Mouse (Mus musculus) erythroid progenitor cell, adult 5-6 weeks (primary cell): Measurements from ENCODE around the gene Tdpoz3. TPM values are rescaled to one million over a fixed set of nuclear protein-coding genes. Genes with fewer than 3 reads are reported as not detected.
"Not testable (repeated sequence)": the region's sequence is repeated elsewhere in the genome, so short reads cannot be mapped to it uniquely, and the experiment has no call there.

Experiments used
- ATAC-seq: replicated peaks from 2 replicates; pipeline ENCODE4 v1.8.0; 2016; ENCODE audit warnings: moderate number of reproducible peaks, mild to moderate bottlenecking, moderate TSS enrichment, inconsistent platforms; ENCODE audit not compliant: poor library complexity, low FRiP score, severe bottlenecking
- total RNA-seq, 2 experiments: library from RNA; stranded (forward) in 1 of 2; stranded (reverse) in 1 of 2; fragments of 150-400 nt in 1 of 2; fragments of 186-747, 209-891 nt in 1 of 2; gene quantifications; 2 replicates each; pipeline versions ENCODE4 v1.2.3 to v1.2.4; 2015 to 2017; ENCODE audit warnings: low replicate concordance in 2 of 2

Gene Tdpoz3
- not detected in 2 replicates for total RNA-seq (2015; ENCODE audit: low replicate concordance)
- not detected in 2 replicates for total RNA-seq (2017; ENCODE audit: low replicate concordance)

DNA sequence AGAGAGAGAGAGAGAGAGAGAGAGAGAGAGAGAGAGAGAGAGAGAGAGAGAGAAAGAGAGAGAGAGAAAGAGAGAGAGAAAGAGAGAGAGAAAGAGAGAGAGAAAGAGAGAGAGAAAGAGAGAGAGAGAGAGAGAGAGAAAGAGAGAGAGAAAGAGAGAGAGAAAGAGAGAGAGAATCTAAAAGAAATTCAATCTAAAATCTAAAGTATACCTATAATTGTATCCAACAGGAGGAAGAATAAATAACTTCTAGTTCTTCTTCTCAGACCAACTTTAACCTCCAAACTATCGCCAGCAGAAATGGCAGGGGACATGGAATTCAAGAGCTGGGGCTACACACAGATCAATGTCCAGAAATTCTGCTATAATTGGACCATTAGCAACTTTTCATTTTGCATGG, at the start of gene Tdpoz3:
Gene Tdpoz3 (plus strand): TSS at position 301 of the 400 bp plus-strand sequence.
- not testable (repeated sequence) for ATAC-seq

DNA sequence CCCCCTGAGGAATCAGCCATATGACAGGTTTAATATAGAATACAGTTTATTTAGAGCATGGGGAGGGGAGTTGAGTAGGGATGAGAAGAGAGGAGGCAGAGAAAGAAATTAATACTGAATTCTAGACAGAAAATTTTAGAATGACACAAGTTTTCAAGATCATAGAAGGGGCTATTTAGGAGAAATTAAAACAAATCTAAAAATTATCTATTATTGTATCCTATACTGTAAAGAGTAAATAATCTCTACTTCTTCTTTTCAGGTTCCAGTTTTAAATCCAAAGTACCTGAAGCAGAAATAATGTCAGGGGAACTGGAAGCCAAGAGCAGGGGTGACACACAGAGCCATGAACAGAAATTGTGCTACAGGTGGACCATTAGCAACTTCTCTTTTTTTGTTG, 29.7 kb upstream of the Tdpoz3 start, which contains the start of gene Tdpoz4:
Gene Tdpoz4 (plus strand): TSS at position 301 of the 400 bp plus-strand sequence.
- not testable (repeated sequence) for ATAC-seq

DNA sequence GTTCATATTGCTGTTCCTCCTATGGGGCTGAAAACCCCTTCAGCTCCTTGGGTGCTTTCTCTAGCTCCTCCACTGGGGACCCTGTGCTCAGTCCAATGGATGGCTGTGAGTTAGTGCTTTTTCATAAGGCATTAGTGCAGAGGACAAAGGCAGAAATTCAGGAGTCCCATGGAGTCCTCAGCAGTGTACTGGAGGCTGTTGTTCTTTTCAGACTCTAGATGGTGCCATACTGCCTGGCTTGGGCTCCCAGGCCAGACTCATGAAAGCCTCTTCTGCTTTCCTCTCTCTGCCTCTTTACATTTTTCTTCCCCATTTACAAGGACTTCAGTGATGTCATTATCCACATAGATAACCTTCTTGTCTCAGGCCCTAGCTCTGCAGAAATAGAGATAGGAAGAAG, 12.5 kb upstream of the Tdpoz3 start:
- not testable (repeated sequence) for ATAC-seq

DNA sequence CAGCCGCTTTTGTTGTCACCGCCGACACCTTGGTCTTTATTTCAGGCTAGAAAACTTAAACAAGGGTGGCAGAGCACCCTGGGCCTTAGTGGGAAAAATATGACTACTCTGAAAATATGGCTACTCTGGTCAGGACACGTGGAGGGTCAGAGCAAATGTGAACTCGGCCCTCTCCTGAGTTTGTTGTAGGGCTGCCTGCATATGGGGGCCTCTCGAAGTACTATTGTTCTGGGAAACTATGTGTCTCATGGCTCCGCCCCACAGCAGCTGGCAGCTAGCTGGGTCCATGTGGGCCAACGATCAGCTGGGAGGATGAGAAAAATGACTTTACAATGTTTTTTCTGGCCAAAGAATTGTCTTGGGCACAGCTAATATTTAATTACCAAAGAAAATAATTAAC, 33.1 kb downstream of the Tdpoz3 start:
- ATAC-seq: not testable (repeated sequence)

DNA sequence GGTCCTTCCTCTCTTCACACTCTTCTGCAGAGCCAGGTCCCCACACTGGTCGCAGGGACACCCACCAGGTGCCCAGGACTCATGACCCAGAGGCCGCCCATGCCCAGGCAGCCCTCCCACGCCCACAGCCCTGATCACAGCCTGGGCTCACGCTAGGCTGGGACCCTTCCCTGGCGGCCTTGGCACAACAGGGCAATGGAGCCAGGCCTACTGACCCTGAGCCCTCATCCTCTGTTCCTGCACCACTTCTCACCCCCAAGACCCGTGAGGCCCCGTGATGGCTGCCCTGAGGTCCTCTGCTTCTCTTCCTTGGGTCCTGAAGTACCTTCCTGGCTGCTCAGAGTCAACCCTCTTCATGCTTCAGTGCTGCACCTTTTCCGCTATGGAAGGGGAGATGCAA, 44.8 kb downstream of the Tdpoz3 start:
- not testable (repeated sequence) for ATAC-seq

Other genes starting within 250 kb of the Tdpoz3 start
- not detected in 2 replicates for gene Tdpoz2, start 173.3 kb upstream of the Tdpoz3 start, total RNA-seq (2015; ENCODE audit: low replicate concordance)
- not detected in 2 replicates for gene Tdpoz2, start 173.3 kb upstream of the Tdpoz3 start, total RNA-seq (2017; ENCODE audit: low replicate concordance)
- gene Tdpoz1, start 149.7 kb upstream of the Tdpoz3 start, total RNA-seq (2015; ENCODE audit: low replicate concordance): not detected in 2 replicates
- not detected in 2 replicates for gene Tdpoz1, start 149.7 kb upstream of the Tdpoz3 start, total RNA-seq (2017; ENCODE audit: low replicate concordance)
- gene Gm37596, start 132.9 kb upstream of the Tdpoz3 start, total RNA-seq (2015; ENCODE audit: low replicate concordance): not detected in 2 replicates
- not detected in 2 replicates for gene Gm37596, start 132.9 kb upstream of the Tdpoz3 start, total RNA-seq (2017; ENCODE audit: low replicate concordance)
- gene Gm5773, start 53.0 kb upstream of the Tdpoz3 start, total RNA-seq (2015; ENCODE audit: low replicate concordance): not detected in 2 replicates
- gene Gm5773, start 53.0 kb upstream of the Tdpoz3 start, total RNA-seq (2017; ENCODE audit: low replicate concordance): not detected in 2 replicates
- gene Tdpoz4, start 29.6 kb upstream of the Tdpoz3 start, total RNA-seq (2015; ENCODE audit: low replicate concordance): not detected in 2 replicates
- not detected in 2 replicates for gene Tdpoz4, start 29.6 kb upstream of the Tdpoz3 start, total RNA-seq (2017; ENCODE audit: low replicate concordance)
- not detected in 2 replicates for gene Gm9117, start 117.5 kb downstream of the Tdpoz3 start, total RNA-seq (2015; ENCODE audit: low replicate concordance)
- not detected in 2 replicates for gene Gm9117, start 117.5 kb downstream of the Tdpoz3 start, total RNA-seq (2017; ENCODE audit: low replicate concordance)
- not detected in 2 replicates for gene Tdpoz5, start 135.3 kb downstream of the Tdpoz3 start, total RNA-seq (2015; ENCODE audit: low replicate concordance)
- gene Tdpoz5, start 135.3 kb downstream of the Tdpoz3 start, total RNA-seq (2017; ENCODE audit: low replicate concordance): not detected in 2 replicates
- gene Gm9125, start 228.9 kb downstream of the Tdpoz3 start, total RNA-seq (2015; ENCODE audit: low replicate concordance): not detected in 2 replicates
- not detected in 2 replicates for gene Gm9125, start 228.9 kb downstream of the Tdpoz3 start, total RNA-seq (2017; ENCODE audit: low replicate concordance)
- gene Gm10697, start 246.6 kb downstream of the Tdpoz3 start, total RNA-seq (2015; ENCODE audit: low replicate concordance): not detected in 2 replicates
- gene Gm10697, start 246.6 kb downstream of the Tdpoz3 start, total RNA-seq (2017; ENCODE audit: low replicate concordance): not detected in 2 replicates